Mouse (Mus musculus) adrenal gland, postnatal 25 days (tissue): ENCODE measurements around the gene Scgb1b20. TPM values are rescaled to one million over a fixed set of nuclear protein-coding genes. Genes with fewer than 3 reads are reported as not detected.
"Not testable (repeated sequence)": the region's sequence is repeated elsewhere in the genome, so short reads cannot be mapped to it uniquely, and the experiment has no call there.

Experiments
- DNase-seq: peaks from one replicate; pipeline ENCODE4 v3.0.0; 2021; ENCODE audit warnings: mixed read lengths
- long read RNA-seq: library from polyadenylated mRNA; stranded (forward); transcript quantifications from one replicate; pipeline ENCODE4 v2.0.0, GENCODE M21; 2021
- total RNA-seq: library from RNA; stranded (reverse); gene quantifications from 2 replicates; pipeline ENCODE4 v1.2.3, GENCODE M21; 2021

The Scgb1b20 gene
- not detected in 2 replicates for total RNA-seq
- long read RNA-seq, result 0 reads

- DNase-seq, result not testable (repeated sequence)
Measured at GRCm38 (mm10) chr7:33372934-33373333, at the start of gene Scgb1b20. Scgb1b20 (plus strand) TSS chr7:33373234.

- DNase-seq, result not testable (repeated sequence)
Measured at GRCm38 (mm10) chr7:33366222-33366621, 6.8 kb upstream of the Scgb1b20 start, which contains the start of gene Scgb2b20. Scgb2b20 (minus strand) TSS chr7:33366322.

GRCm38 (mm10) chr7:33399749-33400148 lies 26.7 kb downstream of the Scgb1b20 start:
- not testable (repeated sequence) for DNase-seq

GRCm38 (mm10) chr7:33401650-33402049 lies 28.6 kb downstream of the Scgb1b20 start:
- DNase-seq, result no peak

GRCm38 (mm10) chr7:33409681-33410080 lies 36.6 kb downstream of the Scgb1b20 start:
- DNase-seq, result not testable (repeated sequence)

Other genes with a start within 250 kb of the Scgb1b20 start
- gene Scgb2b18, start 199.4 kb upstream of the Scgb1b20 start, total RNA-seq, result not detected in 2 replicates
- gene Scgb1b18, start 187.7 kb upstream of the Scgb1b20 start, total RNA-seq, result not detected in 2 replicates
- not detected in 2 replicates for gene Scgb2b19, start 92.9 kb upstream of the Scgb1b20 start, total RNA-seq
- not detected in 2 replicates for gene Scgb1b19, start 85.9 kb upstream of the Scgb1b20 start, total RNA-seq
- not detected in 2 replicates for gene Scgb2b20, start 6.9 kb upstream of the Scgb1b20 start, total RNA-seq
- not detected in 2 replicates for gene Scgb2b21, start 147.2 kb downstream of the Scgb1b20 start, total RNA-seq